Mouse (Mus musculus): ENCODE data around the gene Zfp87. TPM values are rescaled to one million over a fixed set of nuclear protein-coding genes. Genes with fewer than 3 reads are reported as not detected.

The Zfp87 gene
- polyA plus RNA-seq, 1 experiment from 2014 or later: 18.1 TPM

DNA sequence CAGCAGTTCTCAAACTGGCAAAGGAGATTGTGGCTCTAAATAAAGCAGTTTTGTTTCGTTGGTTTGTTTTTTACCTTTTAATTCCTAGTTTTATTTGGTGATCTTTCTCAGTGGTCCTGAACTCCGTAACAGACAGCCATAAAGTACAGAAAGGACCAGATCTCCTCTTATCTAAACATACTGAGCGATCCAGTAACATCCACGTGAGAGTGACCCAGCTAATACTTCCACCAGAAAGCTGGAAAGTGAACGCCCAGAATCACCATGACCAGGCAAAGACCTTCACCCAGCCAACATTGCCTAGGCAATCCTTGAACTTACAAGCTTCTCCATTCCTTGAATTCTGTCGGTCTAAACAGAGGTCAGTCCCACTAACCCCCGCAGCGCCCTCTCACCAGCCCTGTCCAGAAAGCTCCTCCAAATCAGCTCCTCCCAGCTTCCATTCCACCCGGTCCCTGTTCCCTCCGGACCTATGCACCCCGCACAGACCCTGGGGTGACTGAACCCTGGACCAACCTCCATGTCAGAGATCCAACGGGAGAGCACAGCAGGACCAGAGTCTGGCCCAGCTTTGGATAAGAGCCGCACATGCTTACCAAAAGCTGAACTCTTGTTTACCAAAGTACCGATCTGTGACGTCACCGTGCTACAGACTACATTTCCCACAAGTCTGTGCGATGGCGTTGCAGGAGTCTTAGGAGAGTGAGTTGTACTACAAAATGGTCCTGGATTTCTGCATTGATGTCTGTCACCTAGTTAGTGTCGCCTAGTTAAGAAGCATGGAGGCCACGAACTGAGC, 42.2 kb downstream of the Zfp87 start, which contains the start of gene Zfp874b:
Zfp874b (minus strand) TSS at position 634 of the 799 bp plus-strand sequence.
- peak within 1 kb of the TSS; percentile 61 for H3K4me3 ChIP-seq (replicated peaks)
- 0 out of 2 replicates have a peak within 1 kb of the TSS, but pooled peaks have one; percentile 36 for H3K27ac ChIP-seq
- H3K9me3 ChIP-seq: no peaks in the 10 kb centered on the region
- H3K9ac ChIP-seq: peak within 1 kb of the TSS; percentile 56
- no peaks in the 10 kb centered on the region for H3K27me3 ChIP-seq (replicated peaks)
- H3K4me1 ChIP-seq (replicated peaks): no peaks in the 10 kb centered on the region
- H3K36me3 ChIP-seq: no peaks in the 10 kb centered on the region
- ATAC-seq: peak; percentile 97
- 3% methylated on average over 20 of the region's 20 CpGs for WGBS
- peak within 1 kb of the TSS; percentile 70 for H3K4me2 ChIP-seq (replicated peaks)

GRCm38 (mm10) chr13:67481528-67481927, 44.4 kb downstream of the Zfp87 start:
- Histone ChIP-seq H3K9ac (no peak overlapping the region), H3K4me1 (replicated peaks) (no peaks in the 10 kb centered on the region), H3K9me3 (no peaks in the 10 kb centered on the region), H3K4me2 (replicated peaks) (no peak overlapping the region), H3K4me3 (replicated peaks) (no peak overlapping the region), H3K27ac (no peak overlapping the region), H3K27me3 (replicated peaks) (no peaks in the 10 kb centered on the region), H3K36me3 (no peaks in the 10 kb centered on the region)
- WGBS: 63% methylated on average over 4 of the region's 4 CpGs
- no peak for ATAC-seq

- no peak for ATAC-seq
- Histone ChIP-seq H3K9me3 (no peaks in the 10 kb centered on the region; the same call in 1 of the 2 replicates), H3K4me3 (replicated peaks) (no peak overlapping the region), H3K27ac (no peak overlapping the region), H3K36me3 (peaks cover 8% of the 10 kb centered on the region; the same call in 1 of the 2 replicates), H3K9ac (no peak overlapping the region), H3K4me2 (replicated peaks) (no peak overlapping the region), H3K27me3 (replicated peaks) (no peaks in the 10 kb centered on the region), H3K4me1 (replicated peaks) (no peaks in the 10 kb centered on the region)
- 92% methylated on average over 3 of the region's 3 CpGs for WGBS
These were observed 56.7 kb downstream of the Zfp87 start for GRCm38 (mm10) chr13:67469274-67469673.

Other genes starting within 250 kb of the Zfp87 start
- gene Zfp458, start 247.7 kb downstream of the Zfp87 start, polyA plus RNA-seq (2015; fragmentation: Nextera tagmentation; extraction: Ambion mirVana): 1.7 TPM in 2 replicates
- gene Zfp457, start 219.7 kb downstream of the Zfp87 start, polyA plus RNA-seq (2015; fragmentation: Nextera tagmentation; extraction: Ambion mirVana): 0.49 and 0.53 TPM in 2 replicates
- gene Zfp595, start 193.6 kb downstream of the Zfp87 start, polyA plus RNA-seq (2015; fragmentation: Nextera tagmentation; extraction: Ambion mirVana): 1.9 and 2.7 TPM in 2 replicates
- 0.38 TPM in 1 of 2 replicates, not detected in the other for gene Gm28044, start 165.6 kb downstream of the Zfp87 start, polyA plus RNA-seq (2015; fragmentation: Nextera tagmentation; extraction: Ambion mirVana)
- 1.0 and 1.2 TPM in 2 replicates for gene Zfp953, start 165.6 kb downstream of the Zfp87 start, polyA plus RNA-seq (2015; fragmentation: Nextera tagmentation; extraction: Ambion mirVana)
- gene Gm28041, start 150.4 kb downstream of the Zfp87 start, polyA plus RNA-seq (2015; fragmentation: Nextera tagmentation; extraction: Ambion mirVana): 0.39 and 0.55 TPM in 2 replicates
- 1.4 and 1.7 TPM in 2 replicates for gene Zfp456, start 150.4 kb downstream of the Zfp87 start, polyA plus RNA-seq (2015; fragmentation: Nextera tagmentation; extraction: Ambion mirVana)
- gene Zfp429, start 126.4 kb downstream of the Zfp87 start, polyA plus RNA-seq (2015; fragmentation: Nextera tagmentation; extraction: Ambion mirVana): 4.8 and 5.6 TPM in 2 replicates
- gene Zfp459, start 104.8 kb downstream of the Zfp87 start, polyA plus RNA-seq (2015; fragmentation: Nextera tagmentation; extraction: Ambion mirVana): 1.6 and 3.0 TPM in 2 replicates
- gene Zfp874a, start 74.6 kb downstream of the Zfp87 start, polyA plus RNA-seq (2015; fragmentation: Nextera tagmentation; extraction: Ambion mirVana): 6.7 and 8.2 TPM in 2 replicates
- gene Zfp874b, start 41.9 kb downstream of the Zfp87 start, polyA plus RNA-seq (2015; fragmentation: Nextera tagmentation; extraction: Ambion mirVana): 2.0 and 2.9 TPM in 2 replicates
- 10.6 and 12.4 TPM in 2 replicates for gene Zfp58, start 25.6 kb downstream of the Zfp87 start, polyA plus RNA-seq (2015; fragmentation: Nextera tagmentation; extraction: Ambion mirVana)
- gene Gm26965, start within 50 bp of the Zfp87 start, polyA plus RNA-seq (2015; fragmentation: Nextera tagmentation; extraction: Ambion mirVana): not detected in 2 replicates
- 11.5 and 11.7 TPM in 2 replicates for gene Zfp748, start 27.7 kb upstream of the Zfp87 start, polyA plus RNA-seq (2015; fragmentation: Nextera tagmentation; extraction: Ambion mirVana)
- 3.4 and 4.1 TPM in 2 replicates for gene Zfp729b, start 83.5 kb upstream of the Zfp87 start, polyA plus RNA-seq (2015; fragmentation: Nextera tagmentation; extraction: Ambion mirVana)
- gene Gm49345, start 111.6 kb upstream of the Zfp87 start, polyA plus RNA-seq (2015; fragmentation: Nextera tagmentation; extraction: Ambion mirVana): not detected in 2 replicates
- gene Zfp729a, start 111.6 kb upstream of the Zfp87 start, polyA plus RNA-seq (2015; fragmentation: Nextera tagmentation; extraction: Ambion mirVana): 2.6 TPM in 2 replicates
- 9.3 and 10.1 TPM in 2 replicates for gene Zfp738, start 160.9 kb upstream of the Zfp87 start, polyA plus RNA-seq (2015; fragmentation: Nextera tagmentation; extraction: Ambion mirVana)
- 4.7 and 4.9 TPM in 2 replicates for gene Zfp65, start 203.0 kb upstream of the Zfp87 start, polyA plus RNA-seq (2015; fragmentation: Nextera tagmentation; extraction: Ambion mirVana)
- 3.4 and 4.0 TPM in 2 replicates for gene Zfp85, start 229.1 kb upstream of the Zfp87 start, polyA plus RNA-seq (2015; fragmentation: Nextera tagmentation; extraction: Ambion mirVana)